Comparison of ENCODE assay signal across 8 mouse cellular contexts in the genomic region with DNA sequence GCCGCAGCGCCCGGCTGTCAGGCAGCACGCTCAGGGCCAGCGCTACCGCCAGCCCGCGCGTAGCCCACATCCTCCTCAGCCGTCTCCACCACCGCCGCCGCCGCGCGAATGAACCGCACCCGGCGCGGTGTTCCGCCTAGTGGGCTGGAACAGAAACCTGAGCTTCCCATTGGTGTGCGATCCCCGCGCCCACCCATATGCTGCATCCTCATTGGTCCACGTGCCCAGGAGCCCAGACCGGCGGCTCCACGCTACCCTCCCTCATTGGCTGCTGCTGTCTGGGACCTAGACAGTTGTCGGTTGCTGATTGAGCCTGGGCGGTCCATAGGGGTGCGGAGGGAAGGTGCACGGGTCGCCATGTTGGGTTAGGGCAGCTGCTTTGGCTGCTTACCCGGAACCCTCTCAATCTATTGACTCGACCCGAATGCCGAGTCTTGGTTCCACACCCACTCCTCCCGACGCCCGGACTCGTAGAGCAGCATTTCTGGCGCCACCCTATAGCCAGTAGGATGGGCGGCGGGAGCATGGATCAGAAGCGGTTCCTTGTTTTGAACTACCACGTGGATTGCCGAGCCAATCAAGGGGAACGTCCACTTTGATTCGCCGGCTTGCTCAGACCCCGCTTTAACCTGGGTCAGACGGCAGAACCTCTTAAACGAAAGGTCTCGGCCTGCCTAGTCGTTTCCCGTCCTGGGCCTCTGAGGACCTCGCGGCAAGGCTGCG. TPM values are rescaled to one million over a fixed set of nuclear protein-coding genes. Genes with fewer than 3 reads are reported as not detected.
DNase-seq lines count a peak whose midpoint lies in the region; ATAC-seq and TF ChIP-seq lines count a peak whose summit lies in the region.

Manf (minus strand) TSS at position 151 of the 723 bp plus-strand sequence.

- peak; percentile 97 for TF ChIP-seq POLR2A in lung, adult 2 months (IDR thresholded peaks at IDR 0.05; ENCODE audit: borderline replicate concordance, extremely low read depth, low read depth, low read length)

- H3K36me3 ChIP-seq in ES-E14 (ENCODE audit: control insufficient read depth, insufficient read depth, low read length, poor library complexity, severe bottlenecking): peaks cover 27% of the 10 kb centered on the region
- H3K36me3 ChIP-seq in forebrain, embryonic 15.5 days: peaks cover 26% of the 10 kb centered on the region

- under 1% methylated on average over 59 of the region's 59 CpGs for WGBS in forebrain, embryonic 15.5 days
- WGBS in lung, adult 2 months: under 1% methylated on average over 59 of the region's 59 CpGs

- ATAC-seq in forebrain, embryonic 15.5 days (replicated peaks): peak; percentile 99
- ATAC-seq in neutrophil, adult 5-6 weeks (ENCODE audit: extremely low read depth, insufficient number of reproducible peaks, low FRiP score, poor library complexity, severe bottlenecking): peak; percentile 91

- DNase-seq in ES-E14 (ENCODE audit: low read depth, low spot score): peak; percentile 97
- peak; percentile 98 for DNase-seq in cerebellum, adult 11-12 months
- DNase-seq in heart, postnatal 25 days (ENCODE audit: low spot score): peak; percentile 97
- DNase-seq in layer of hippocampus, adult 18-20 months (ENCODE audit: low spot score in 2 of 2): peak; percentile 98 to 99
- peak; percentile 94 for DNase-seq in lung, adult 2 months
- DNase-seq in thymus, adult 18-20 months: peak; percentile 97 to 98

- intact Hi-C loops in heart, postnatal 25 days (cut with DNase I): loop anchor here (5.0 kb wide), 1 partner anchor 445 kb away; the partner anchor contains the start of gene Hemk1

- peak within 1 kb of the TSS; percentile 88 for H3K27ac ChIP-seq in ES-E14 (ENCODE audit: insufficient read depth, low read depth, low read length, poor library complexity, severe bottlenecking)
- peak within 1 kb of the TSS; percentile 95 for H3K27ac ChIP-seq in forebrain, embryonic 15.5 days (replicated peaks)

- H3K27me3 ChIP-seq in forebrain, embryonic 15.5 days: no peaks in the 10 kb centered on the region

- TF ChIP-seq CTCF in lung, adult 2 months (IDR thresholded peaks at IDR 0.05; ENCODE audit: insufficient read depth, low read length): no peak

- in situ Hi-C loops in ES-E14 (cut with MboI; ENCODE audit: low sequenced_read_pairs in 2 of 2, unreplicated experiment in 2 of 2): no loop called here

- H3K4me1 ChIP-seq in ES-E14 (ENCODE audit: control insufficient read depth in 2 of 2, insufficient read depth in 2 of 2, low read length in 2 of 2, poor library complexity in 1 of 2): peaks cover 3 to 16% of the 10 kb centered on the region in 2 experiments; a peak in 1 of 4 replicates
- H3K4me1 ChIP-seq in forebrain, embryonic 15.5 days: peaks cover 40% of the 10 kb centered on the region
- peaks cover 11% of the 10 kb centered on the region; the same call in 1 of the 2 replicates for H3K4me1 ChIP-seq in lung, adult 2 months (ENCODE audit: control insufficient read depth, insufficient read depth, low read length)

- H3K9ac ChIP-seq in ES-E14 (ENCODE audit: insufficient read depth, low read depth, low read length, poor library complexity, severe bottlenecking): peak within 1 kb of the TSS; percentile 91
- peak within 1 kb of the TSS; percentile 78 for H3K9ac ChIP-seq in forebrain, embryonic 15.5 days (replicated peaks)

- peak within 1 kb of the TSS; percentile 87 to 100 for H3K4me3 ChIP-seq in ES-E14 (ENCODE audit: insufficient read depth in 1 of 2, low read depth in 1 of 2, low read length in 2 of 2, poor library complexity in 1 of 2, severe bottlenecking in 1 of 2)
- H3K4me3 ChIP-seq in forebrain, embryonic 15.5 days: peak within 1 kb of the TSS; percentile 62
- peak within 1 kb of the TSS; percentile 90 for H3K4me3 ChIP-seq in lung, adult 2 months (replicated peaks; ENCODE audit: extremely low read depth, low read depth, low read length)

- H3K9me3 ChIP-seq in ES-E14 (ENCODE audit: control insufficient read depth, insufficient read depth, low read depth, low read length): no peaks in the 10 kb centered on the region
- no peaks in the 10 kb centered on the region for H3K9me3 ChIP-seq in forebrain, embryonic 15.5 days

- H3K4me2 ChIP-seq in forebrain, embryonic 15.5 days (replicated peaks): peak within 1 kb of the TSS; percentile 74

TF ChIP-seq in ES-E14, 5 proteins besides CTCF, POLR2A, EP300 and RAD21:
- TF ChIP-seq CHD2 (IDR thresholded peaks at IDR 0.05; ENCODE audit: low read depth, low read length) (peak; percentile 78), MAFK (IDR thresholded peaks at IDR 0.05; ENCODE audit: insufficient read depth, low read depth, low read length) (0 out of 2 replicates have a peak, but pooled peaks have one; percentile 22), ZC3H11A (IDR thresholded peaks at IDR 0.05; ENCODE audit: borderline replicate concordance, low read depth, low read length) (no peak), ZNF384 (IDR thresholded peaks at IDR 0.05; ENCODE audit: low read depth, low read length) (no peak), HCFC1 (IDR thresholded peaks at IDR 0.05; ENCODE audit: borderline replicate concordance, insufficient read depth, low read length) (peak; percentile 77)

RNA-seq across cellular contexts. Expression of gene Manf, which starts in this region (rescaled TPM):
- 510 and 517 TPM in 2 replicates for total RNA-seq in ES-E14 (2012; rRNA removed)
- polyA plus RNA-seq in forebrain, embryonic 15.5 days (2015; fragmentation: Nextera tagmentation; extraction: Ambion mirVana): 189 and 204 TPM in 2 replicates
- total RNA-seq in heart, postnatal 25 days (2021): 100 to 1,000 TPM; 169 to 207 TPM
- 100 to 1,000 TPM; 158 to 159 TPM for total RNA-seq in layer of hippocampus, adult 18-20 months (2021)
- 13.8 and 15.2 TPM in 2 replicates for polyA plus RNA-seq in lung, adult 2 months (2012; rRNA removed)
- total RNA-seq in neutrophil, adult 5-6 weeks (2017): 55.9 and 59.3 TPM in 2 replicates

Comparison
In these comparisons a context has a peak if more than half of its experiments do, and no peak if none do; other contexts are left out.
1. Peak in every context shown above with its lines: DNase-seq, ATAC-seq, H3K4me3 ChIP-seq and H3K27ac ChIP-seq.
2. RNA of gene Manf (polyA plus RNA-seq): 189 to 204 TPM in forebrain, embryonic 15.5 days; 13.8 to 15.2 TPM in lung, adult 2 months; every median in the first group is over 10 times any median in the second.